Mouse (Mus musculus) CH12F3 (cell line): ENCODE measurements around the gene Ccer2.

Experiments
- in situ Hi-C: fragments of 300-500 bp; cut with MboI; formaldehyde crosslinking; loops from 2 replicates; pipeline ENCODE4 v1.14.3; 2020; ENCODE audit warnings: low sequenced_read_pairs

The Ccer2 gene

GRCm38 (mm10) chr7:28756079-28756478, at the start of gene Ccer2:
TSS of gene Ccer2 (plus strand) at chr7:28756174.
- in situ Hi-C loops: no loop called here

- in situ Hi-C loops: no loop called here
Observed at GRCm38 (mm10) chr7:28709454-28709853, 46.5 kb upstream of the Ccer2 start.

- in situ Hi-C loops: no loop called here
Observed at GRCm38 (mm10) chr7:28710962-28711361, 45.0 kb upstream of the Ccer2 start.

- in situ Hi-C loops: no loop called here
Observed at GRCm38 (mm10) chr7:28714667-28715066, 41.3 kb upstream of the Ccer2 start.

- in situ Hi-C loops: no loop called here
Observed at GRCm38 (mm10) chr7:28715598-28715997, 40.4 kb upstream of the Ccer2 start.

- in situ Hi-C loops: no loop called here
Observed at GRCm38 (mm10) chr7:28716590-28717281, 39.2 kb upstream of the Ccer2 start, which contains the start of gene Fbxo17. TSS of gene Fbxo17 (plus strand) at chr7:28716804.

- in situ Hi-C loops: no loop called here
Observed at GRCm38 (mm10) chr7:28717726-28718125, 38.2 kb upstream of the Ccer2 start.

GRCm38 (mm10) chr7:28719159-28719558, 36.8 kb upstream of the Ccer2 start:
- in situ Hi-C loops: no loop called here

- in situ Hi-C loops: no loop called here
Observed at GRCm38 (mm10) chr7:28719650-28720049, 36.3 kb upstream of the Ccer2 start.

GRCm38 (mm10) chr7:28720753-28721537, 35.0 kb upstream of the Ccer2 start:
- in situ Hi-C loops: no loop called here

GRCm38 (mm10) chr7:28722079-28722478, 33.9 kb upstream of the Ccer2 start:
- in situ Hi-C loops: no loop called here

GRCm38 (mm10) chr7:28724613-28725012, 31.4 kb upstream of the Ccer2 start:
- in situ Hi-C loops: no loop called here

- in situ Hi-C loops: no loop called here
Observed at GRCm38 (mm10) chr7:28726600-28726999, 29.4 kb upstream of the Ccer2 start.

GRCm38 (mm10) chr7:28727649-28728340, 28.2 kb upstream of the Ccer2 start:
- in situ Hi-C loops: no loop called here

GRCm38 (mm10) chr7:28732341-28733142, 23.4 kb upstream of the Ccer2 start:
- in situ Hi-C loops: no loop called here

GRCm38 (mm10) chr7:28733211-28733610, 22.8 kb upstream of the Ccer2 start:
- in situ Hi-C loops: no loop called here

- in situ Hi-C loops: no loop called here
Observed at GRCm38 (mm10) chr7:28735701-28736100, 20.3 kb upstream of the Ccer2 start.

- in situ Hi-C loops: no loop called here
Observed at GRCm38 (mm10) chr7:28739829-28740228, 16.1 kb upstream of the Ccer2 start.

GRCm38 (mm10) chr7:28740949-28741348, 15.0 kb upstream of the Ccer2 start:
- in situ Hi-C loops: no loop called here

- in situ Hi-C loops: no loop called here
Observed at GRCm38 (mm10) chr7:28741368-28741708, 14.6 kb upstream of the Ccer2 start.
